Mouse (Mus musculus): ENCODE measurements around the gene Aicda. TPM values are rescaled to one million over a fixed set of nuclear protein-coding genes. Genes with fewer than 3 reads are reported as not detected.
A peak's percentile ranks its signal among the peaks of the same experiment; 100 is the strongest.
"Not testable (repeated sequence)": the region's sequence is repeated elsewhere in the genome, so short reads cannot be mapped to it uniquely, and the experiment has no call there.

Aicda gene
- total RNA-seq, 2 experiments from 2014 or later = not detected

DNA sequence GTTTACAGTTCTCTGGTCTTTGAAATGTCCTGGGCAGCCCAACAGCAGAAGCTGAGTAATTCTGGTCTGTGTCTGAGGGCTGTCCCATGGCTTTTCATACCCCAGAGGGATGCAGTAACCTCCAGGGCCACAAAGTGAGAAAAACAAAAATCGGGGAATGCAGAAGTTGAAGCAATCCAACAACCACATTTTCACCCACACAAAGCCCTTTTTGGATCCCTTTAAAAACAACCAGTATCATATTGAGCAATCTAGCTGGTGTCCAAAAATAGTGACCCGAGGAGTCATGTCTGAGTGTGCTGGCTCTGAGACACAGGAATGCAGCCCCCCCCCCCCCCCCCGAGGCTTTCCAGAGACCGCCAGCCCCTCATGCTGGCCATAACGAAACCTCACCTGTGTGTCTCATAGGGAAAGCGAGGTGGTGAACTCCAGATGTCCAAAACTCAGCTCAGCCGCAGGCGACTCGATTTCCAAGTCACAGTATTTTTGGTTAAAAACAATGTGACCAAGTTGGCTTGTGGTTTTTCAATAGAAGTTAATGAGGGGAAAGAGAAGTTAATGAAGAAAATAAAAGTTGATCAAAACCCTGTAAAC lies 8.2 kb upstream of the Aicda start:
- no peak for ATAC-seq (replicated peaks; ENCODE audit: low FRiP score, low TSS enrichment, poor library complexity, severe bottlenecking)

DNA sequence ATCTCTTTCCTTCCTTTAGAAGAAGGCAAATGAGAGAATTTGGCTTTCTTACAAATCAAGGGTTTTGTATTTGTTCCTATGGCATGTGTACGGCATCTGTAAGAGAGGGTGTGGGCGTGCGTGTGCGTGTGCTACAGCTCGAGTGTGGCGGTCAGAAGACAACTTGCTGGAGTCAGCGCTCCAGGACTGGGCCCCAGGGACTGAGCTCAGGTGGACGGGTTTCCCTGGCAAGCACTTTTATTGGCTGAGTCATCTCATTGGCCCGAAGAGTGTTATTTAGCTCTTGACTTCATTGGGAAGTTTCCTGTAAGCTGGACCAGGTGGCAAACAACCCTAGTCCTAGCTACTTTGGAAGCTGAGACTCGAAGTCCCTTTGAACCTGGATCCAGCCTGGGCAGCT lies 7.7 kb upstream of the Aicda start:
- no peak for ATAC-seq (replicated peaks; ENCODE audit: low FRiP score, low TSS enrichment, poor library complexity, severe bottlenecking)

DNA sequence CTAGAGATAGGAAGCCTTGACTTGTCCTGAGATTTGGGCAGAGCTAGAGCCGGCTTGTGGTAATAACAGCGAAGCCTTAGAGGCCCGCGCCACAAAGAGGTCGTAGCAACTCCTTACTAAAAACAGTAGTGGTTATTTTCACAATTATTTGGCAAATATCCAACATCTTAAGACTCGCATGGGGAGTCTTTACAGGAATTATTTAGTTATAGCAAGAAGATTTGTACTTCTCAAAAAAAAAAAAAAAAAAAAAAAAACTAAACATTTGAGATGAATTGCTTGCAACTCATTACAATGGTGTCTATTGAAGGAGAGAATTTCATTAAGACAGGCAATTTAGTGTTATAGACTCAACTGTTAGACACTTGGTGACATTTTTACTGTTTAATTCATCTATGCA lies 501 bp downstream of the Aicda start:
- ATAC-seq (replicated peaks; ENCODE audit: low FRiP score, low TSS enrichment, poor library complexity, severe bottlenecking) = no peak

DNA sequence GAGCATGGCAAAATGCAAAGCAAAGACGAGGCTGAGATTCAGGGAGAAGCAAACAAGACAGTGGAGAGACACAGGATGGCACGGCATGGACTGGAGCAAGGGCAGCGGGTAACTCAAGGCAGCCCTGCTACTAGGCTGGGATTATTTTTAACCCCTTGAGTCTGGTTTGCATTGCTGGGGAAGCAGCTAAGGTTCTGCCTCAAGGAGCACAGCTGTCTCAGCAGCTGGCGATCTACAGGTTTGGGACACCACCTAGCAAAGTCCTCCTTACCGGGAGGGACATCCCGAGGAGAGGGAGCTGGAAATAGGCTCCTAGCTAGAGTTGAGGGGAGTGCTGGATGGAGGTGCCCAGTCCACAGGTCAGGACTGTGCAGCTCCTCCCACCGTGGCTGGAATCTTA lies 1.7 kb downstream of the Aicda start:
- no peak for ATAC-seq (replicated peaks; ENCODE audit: low FRiP score, low TSS enrichment, poor library complexity, severe bottlenecking)

DNA sequence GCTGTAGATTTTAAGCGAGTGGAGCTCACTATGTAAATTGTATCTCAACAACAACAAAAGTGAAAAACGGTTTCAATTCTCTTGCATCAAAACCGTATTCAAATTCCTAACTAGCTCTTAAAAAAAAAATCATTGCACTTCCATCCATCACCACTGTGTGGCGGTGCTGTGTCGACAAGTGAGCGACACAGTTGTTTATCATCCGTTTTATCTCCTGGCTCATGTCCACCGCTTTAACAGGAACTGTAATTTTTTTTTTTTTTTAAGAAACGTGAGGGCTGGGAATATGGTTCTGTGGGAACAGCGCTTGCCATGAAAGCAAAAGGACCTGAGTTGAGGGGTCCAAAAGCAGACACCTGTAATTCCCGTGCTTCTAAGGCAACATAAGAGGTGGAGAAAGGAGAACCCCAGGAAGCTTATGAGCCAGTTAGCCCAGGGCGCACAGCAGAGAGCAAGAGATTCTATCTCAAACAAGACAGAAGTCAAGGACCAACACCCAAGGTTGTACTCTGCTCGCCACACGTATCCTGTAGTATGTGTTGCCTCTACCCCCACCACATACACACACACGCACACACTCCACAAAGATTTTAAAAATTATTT lies 3.5 kb downstream of the Aicda start:
- ATAC-seq (replicated peaks; ENCODE audit: low FRiP score, low TSS enrichment, poor library complexity, severe bottlenecking) = peak; percentile 47

DNA sequence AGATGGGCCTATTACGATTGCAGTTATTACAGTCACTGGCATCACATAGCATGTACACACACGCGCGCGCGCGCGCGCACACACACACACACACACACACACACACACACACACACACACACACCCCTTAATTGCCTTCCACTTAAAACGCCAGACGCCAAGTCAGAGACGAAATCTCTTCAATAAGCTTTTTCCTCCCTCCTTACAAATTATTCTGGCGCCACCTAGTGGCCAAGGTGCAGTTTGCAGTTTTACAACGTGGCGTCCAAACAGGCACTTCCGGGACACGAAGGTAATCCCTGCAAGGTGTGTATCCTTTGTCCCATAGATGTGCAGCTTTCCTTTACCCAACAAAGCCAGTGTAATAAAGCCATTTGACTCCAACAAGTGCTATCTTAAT lies 6.8 kb downstream of the Aicda start:
- peak; percentile 71 for ATAC-seq (replicated peaks; ENCODE audit: low FRiP score, low TSS enrichment, poor library complexity, severe bottlenecking)

DNA sequence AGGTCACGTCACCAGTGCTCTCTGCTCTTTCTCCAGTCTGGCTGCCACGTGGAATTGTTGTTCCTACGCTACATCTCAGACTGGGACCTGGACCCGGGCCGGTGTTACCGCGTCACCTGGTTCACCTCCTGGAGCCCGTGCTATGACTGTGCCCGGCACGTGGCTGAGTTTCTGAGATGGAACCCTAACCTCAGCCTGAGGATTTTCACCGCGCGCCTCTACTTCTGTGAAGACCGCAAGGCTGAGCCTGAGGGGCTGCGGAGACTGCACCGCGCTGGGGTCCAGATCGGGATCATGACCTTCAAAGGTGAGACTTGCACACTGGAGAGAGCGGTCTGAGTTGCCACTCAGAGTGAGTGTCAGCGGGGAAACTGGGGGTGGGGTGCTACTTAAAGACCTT lies 7.4 kb downstream of the Aicda start:
- ATAC-seq (replicated peaks; ENCODE audit: low FRiP score, low TSS enrichment, poor library complexity, severe bottlenecking) = no peak

DNA sequence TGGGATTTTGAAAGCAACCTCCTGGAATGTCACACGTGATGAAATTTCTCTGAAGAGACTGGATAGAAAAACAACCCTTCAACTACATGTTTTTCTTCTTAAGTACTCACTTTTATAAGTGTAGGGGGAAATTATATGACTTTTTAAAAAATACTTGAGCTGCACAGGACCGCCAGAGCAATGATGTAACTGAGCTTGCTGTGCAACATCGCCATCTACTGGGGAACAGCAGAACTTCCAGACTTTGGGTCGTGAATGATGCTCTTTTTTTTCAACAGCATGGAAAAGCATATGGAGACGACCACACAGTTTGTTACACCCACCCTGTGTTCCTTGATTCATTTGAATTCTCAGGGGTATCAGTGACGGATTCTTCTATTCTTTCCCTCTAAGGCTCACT lies 8.9 kb downstream of the Aicda start:
- ATAC-seq (replicated peaks; ENCODE audit: low FRiP score, low TSS enrichment, poor library complexity, severe bottlenecking) = peak; percentile 67

DNA sequence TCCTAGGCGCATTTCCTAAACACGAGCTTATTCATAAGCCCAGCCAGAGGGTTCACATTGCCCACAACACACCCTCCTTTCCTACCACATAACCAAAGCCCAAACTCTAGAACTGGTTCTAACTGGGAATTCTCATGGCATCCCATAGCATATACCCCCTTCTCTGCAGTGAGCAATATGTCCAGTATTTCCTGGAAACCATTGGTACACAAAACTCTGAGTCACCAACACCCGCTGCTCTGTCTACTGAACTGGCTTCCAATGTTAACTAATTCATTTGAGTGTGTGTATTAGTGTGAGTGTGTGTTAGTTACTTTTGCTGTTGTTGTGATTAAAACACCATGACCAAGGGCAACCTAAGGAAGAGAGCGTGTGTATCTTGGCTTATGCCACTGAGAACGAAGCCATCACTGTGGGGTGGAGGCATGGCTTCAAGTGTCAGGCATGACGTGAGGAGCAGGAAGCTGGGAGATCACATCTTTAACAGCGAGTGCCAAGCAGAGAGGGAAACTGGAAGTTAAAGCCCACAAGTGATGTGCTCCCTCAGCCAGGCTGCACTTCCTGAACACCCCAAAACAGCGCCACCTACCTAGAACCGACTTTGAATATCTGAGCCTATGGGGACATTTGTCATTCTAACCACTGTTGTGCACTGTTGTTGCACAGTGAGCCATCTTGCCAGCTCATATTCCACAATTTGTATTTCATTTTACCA lies 11.6 kb downstream of the Aicda start:
- ATAC-seq (replicated peaks; ENCODE audit: low FRiP score, low TSS enrichment, poor library complexity, severe bottlenecking) = no peak

DNA sequence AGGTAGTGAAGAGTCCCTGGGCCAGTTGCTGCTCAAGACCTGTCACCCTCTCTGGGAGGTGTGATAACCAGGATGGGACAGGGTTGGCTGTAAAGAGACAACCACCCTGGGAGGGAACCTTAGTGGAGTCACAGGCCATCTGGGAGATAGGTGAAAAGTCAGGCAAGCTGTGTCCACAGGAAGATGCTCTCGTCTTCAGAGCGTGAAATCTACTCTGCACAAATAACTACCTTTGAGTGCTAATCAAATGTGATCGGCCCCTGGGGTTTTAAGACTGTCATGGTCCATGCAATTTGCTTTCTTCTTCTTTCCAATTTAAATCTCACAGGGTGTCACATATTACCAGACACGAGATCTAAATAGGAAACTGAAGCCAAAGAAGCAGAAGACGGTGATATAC lies 15.5 kb downstream of the Aicda start:
- no peak for ATAC-seq (replicated peaks; ENCODE audit: low FRiP score, low TSS enrichment, poor library complexity, severe bottlenecking)

DNA sequence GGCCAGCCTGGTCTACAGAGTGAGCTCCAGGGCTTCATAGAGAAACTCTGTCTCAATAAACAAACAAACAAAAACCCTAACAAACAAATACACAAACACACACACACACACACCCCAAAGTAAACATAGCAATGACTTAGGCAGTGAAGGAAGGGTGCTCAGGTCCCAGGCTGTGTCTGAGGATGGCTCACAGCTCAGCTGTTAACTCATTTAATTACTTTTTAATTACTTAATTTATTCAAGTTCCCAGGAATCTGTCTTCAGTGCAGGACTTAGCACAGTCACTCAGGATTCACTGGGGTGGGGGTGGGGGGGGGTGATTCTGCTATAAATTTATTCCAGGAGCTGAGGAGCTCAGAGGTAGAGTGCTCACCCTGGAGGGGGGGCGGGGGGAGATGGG lies 16.2 kb downstream of the Aicda start:
- ATAC-seq (replicated peaks; ENCODE audit: low FRiP score, low TSS enrichment, poor library complexity, severe bottlenecking) = no peak

DNA sequence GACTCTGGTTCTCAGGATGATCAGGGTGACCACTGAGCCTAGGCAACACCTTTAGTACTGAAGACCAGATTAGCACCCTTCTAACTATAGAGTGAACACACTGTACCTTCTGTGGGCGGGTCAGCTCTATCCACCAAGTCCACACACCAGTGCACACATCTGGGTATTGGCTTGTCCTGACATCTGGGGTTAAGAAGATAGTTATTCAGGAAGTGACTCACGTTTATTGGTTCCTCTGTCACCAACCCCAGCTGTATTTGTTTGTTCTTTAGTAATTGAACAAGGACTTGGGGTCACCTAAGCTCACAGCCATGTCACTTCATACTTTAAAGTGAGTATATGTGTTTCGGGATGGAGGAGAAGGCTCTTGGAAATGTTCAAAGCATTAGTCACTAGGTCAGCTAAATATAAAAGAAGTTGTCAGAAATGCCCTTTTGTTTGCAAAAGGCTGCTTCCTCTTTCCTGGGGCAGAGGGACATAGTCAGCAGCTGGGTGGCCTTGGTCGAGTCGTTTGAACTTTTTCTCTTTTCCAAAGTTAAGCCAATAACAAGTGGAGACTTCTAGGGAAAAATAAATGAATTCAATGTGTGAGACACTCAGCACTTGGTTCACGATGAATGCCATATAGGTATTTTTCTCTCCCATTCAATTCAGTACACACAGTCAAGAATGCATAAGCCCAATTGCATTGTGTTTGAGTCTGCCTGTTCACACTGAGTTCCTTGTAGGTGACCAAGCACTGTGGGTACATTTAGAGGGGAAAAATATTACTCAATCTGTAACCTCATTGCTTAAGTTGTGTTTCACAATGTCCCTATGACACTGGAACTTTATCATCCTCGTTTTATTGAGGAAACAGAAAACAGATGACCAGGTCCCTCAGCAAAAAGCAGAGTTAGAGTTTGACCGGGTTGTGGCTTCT lies 17.4 kb downstream of the Aicda start:
- peak; percentile 87 for ATAC-seq (replicated peaks; ENCODE audit: low FRiP score, low TSS enrichment, poor library complexity, severe bottlenecking)

DNA sequence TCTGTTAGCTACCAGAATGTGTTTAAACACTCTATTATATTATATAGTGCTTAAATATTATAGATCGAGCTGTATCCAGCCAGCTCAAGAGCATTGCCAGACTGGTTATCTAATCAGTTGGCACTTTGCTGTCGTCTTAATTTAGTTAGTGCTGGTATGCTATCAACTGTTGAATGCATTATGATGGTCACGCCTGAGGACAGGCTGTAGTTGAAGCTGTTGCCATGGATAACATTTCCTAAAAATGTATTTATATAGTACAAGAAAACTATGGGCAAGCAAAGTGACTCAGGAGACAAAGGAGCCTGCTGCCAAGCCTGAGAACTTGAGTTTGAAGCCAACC lies 18.0 kb downstream of the Aicda start:
- ATAC-seq (replicated peaks; ENCODE audit: low FRiP score, low TSS enrichment, poor library complexity, severe bottlenecking) = peak; percentile 57

DNA sequence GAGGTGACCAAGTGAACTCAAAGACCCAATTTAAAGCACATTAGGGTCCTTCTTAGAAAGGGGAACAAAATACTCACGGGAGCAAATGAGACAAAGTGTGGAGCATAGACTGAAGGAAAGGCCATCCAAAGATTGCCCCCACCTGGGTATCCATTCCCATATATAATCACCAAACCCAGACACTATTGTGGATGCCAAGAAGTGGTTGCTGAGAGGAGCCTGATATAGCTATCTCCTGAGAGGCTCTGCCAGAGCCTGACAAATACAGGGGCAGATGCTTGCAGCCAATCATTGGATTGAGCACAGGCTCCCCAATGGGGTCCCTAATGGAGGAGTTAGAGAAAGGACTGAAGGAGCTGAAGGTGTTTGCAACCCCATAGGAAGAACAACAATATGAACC lies 21.4 kb downstream of the Aicda start:
- not testable (repeated sequence) for ATAC-seq (replicated peaks; ENCODE audit: low FRiP score, low TSS enrichment, poor library complexity, severe bottlenecking)

DNA sequence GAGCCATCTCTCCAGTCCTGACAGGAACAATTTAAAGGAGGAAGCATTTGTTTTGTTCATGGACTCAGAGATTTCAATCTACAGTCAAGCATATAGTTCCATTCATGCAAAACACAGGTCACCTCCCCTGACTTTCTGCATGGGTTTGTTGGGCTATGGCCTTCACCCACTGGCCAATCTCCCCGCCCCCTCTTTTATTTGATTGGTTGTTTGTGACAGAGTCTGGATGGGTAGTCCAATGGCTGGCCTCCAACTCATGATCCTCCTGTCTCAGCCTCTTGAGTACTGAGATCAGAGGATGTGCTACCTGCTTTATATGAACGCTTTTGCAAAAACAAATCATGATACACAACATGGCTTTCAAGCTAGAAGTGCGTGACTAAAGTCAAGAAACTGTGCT lies 23.4 kb downstream of the Aicda start:
- ATAC-seq (replicated peaks; ENCODE audit: low FRiP score, low TSS enrichment, poor library complexity, severe bottlenecking) = no peak

DNA sequence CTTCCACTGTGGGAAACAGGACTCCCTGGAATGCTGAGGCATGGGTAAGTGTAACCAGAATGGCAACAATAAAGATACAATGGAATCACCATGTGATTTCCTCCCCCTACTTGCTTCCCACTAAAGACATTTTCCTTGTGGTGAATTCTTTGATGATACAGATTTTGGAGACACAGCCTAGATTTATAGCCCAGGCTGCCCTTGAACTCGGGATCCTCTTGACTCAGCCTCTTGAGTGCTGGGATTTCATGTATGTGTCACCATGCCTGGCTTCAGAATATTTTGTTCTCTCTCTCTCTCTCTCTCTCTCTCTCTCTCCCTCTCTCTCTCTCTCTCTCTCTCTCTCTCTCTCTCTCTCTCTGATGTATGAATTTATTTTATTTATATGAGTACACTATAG lies 25.5 kb downstream of the Aicda start:
- no peak for ATAC-seq (replicated peaks; ENCODE audit: low FRiP score, low TSS enrichment, poor library complexity, severe bottlenecking)

DNA sequence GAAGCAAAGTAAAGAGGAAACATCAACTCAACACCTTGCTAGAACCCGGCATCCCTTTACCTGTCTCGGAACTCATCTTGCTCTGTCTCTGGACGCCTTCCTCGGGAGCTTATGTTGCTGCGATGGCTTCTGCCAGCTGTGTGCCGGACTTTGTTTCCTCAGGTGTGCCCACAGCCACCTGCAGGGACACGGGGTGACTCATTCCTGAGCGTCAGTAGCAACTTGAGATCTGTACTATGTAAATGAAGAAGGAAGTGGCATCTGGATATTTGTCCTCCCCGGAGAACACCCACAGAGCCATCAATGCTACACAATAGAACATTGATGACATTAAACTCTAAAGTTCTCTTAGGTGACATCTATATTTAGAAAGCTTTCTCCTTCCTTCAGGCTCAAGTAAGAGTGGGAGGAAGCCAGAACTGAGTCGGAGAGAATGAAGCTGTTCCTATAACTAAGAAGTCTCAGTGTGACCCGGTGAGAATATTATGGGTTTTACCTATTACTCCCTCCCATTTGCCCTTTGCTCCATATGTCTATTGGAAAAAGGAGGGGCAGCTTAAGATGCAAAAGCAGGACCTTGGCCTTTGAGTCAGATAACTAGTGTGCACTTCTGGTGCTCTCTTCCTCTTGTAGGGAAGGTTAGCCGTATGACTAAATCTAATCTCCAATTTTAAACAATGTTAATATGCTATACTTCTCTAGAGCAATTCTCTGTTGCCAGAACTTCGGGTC lies 37.6 kb downstream of the Aicda start:
- ATAC-seq (replicated peaks; ENCODE audit: low FRiP score, low TSS enrichment, poor library complexity, severe bottlenecking) = no peak

DNA sequence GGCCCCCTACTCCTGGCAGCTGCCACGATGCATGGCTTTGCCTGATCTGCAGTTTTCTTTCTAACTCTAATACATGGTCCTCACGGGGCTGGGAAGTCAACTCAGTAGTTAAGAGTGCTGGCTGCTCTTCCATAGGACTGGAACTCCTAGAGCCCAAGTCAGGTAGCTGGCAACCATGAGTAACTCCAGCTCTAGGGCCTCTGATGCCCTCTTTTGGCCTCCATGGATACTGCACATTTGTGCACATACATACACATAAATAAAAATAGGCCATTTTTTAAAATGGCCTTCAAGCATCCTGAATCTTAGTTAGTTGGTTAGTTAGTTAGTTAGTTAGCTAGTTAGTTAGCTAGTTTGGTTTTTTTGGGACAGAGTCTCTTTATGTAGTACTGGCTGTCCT lies 39.3 kb downstream of the Aicda start:
- no peak for ATAC-seq (replicated peaks; ENCODE audit: low FRiP score, low TSS enrichment, poor library complexity, severe bottlenecking)

DNA sequence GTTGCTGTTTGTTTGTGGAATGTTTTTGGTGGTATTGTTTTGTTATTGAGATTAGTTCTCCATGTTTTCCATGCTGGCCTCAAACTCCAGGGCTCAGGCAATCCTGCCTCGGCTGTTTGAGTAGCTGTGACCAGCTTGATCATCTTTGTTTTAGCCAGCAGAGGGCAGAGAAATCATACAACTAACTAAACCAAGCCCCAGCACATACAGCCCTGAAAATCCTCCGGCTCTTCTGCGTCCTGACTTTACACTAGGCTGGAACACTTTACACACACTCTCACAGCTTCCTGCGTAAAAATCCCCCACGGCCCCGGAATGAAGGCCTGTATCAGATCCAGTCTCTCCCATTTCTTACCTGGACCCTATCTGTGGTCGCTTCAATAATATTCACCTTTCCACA lies 42.0 kb downstream of the Aicda start:
- ATAC-seq (replicated peaks; ENCODE audit: low FRiP score, low TSS enrichment, poor library complexity, severe bottlenecking) = peak; percentile 75

DNA sequence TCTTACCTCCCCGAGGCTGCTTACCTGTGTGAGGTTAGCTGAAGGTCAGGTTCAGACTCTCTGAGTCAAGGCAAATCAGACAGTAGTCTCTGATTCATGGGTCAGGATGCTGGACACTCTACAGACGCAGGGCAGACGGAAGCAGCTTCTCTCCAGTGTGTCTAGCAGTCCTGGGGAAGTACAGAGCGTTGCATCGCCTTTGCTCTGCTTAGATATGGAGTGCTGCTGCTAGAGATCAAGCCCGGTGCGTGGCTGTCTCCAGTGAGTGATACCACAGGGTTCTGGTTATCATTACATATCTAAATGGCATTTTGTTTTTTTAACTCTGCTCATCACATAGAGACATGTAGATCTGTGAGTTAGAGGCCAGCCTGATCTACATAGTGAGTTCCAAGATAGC lies 43.0 kb downstream of the Aicda start:
- ATAC-seq (replicated peaks; ENCODE audit: low FRiP score, low TSS enrichment, poor library complexity, severe bottlenecking) = peak; percentile 54; the same call in 1 of the 2 replicates
